Mouse (Mus musculus): ENCODE measurements around the gene Ppp4c. TPM values are rescaled to one million over a fixed set of nuclear protein-coding genes. Genes with fewer than 3 reads are reported as not detected.

The Ppp4c gene
- polyA plus RNA-seq, 1 experiment from 2014 or later = 146 TPM

DNA sequence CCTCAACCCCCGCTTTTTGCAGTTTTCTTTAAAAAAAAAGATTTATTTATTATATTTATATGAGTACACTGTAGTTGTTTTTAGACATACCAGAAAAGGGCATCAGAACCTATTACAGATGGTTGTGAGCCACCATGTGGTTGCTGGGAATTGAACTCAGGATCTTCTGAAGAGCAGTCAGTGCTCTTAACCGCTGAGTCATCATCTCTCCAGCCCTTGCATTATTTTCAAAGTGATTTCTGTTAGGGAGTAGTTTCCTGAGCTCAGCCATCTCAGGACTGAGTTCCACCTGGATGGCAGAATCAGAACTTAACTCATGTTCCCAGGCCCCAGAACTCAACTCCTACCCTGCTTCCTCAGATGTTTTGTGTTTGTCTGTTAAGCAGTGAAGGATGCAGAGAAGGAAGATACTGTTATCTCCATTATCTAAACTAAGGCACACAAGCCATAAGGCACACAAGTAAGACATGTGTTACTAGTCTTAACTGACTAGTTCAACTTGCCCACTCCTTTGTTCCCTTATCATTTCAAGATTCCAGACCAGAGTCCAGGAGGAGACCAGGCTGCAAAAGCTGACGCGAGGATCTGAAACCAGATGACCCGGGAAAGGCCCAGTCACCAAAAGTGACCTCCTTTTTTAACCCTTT, 17.6 kb upstream of the Ppp4c start:
- no peaks in the 10 kb centered on the region for H3K9me3 ChIP-seq (ENCODE audit: control insufficient read depth, low read length)
- peak overlapping the region; percentile 86 for H3K4me2 ChIP-seq (ENCODE audit: low read length)
- no peaks in the 10 kb centered on the region for H3K27me3 ChIP-seq (ENCODE audit: control insufficient read depth, insufficient read depth, low read length)
- no peak for ATAC-seq (ENCODE audit: insufficient number of reproducible peaks, insufficient read depth, low FRiP score, low read depth)
- peak overlapping the region; percentile 88; a peak in 3 of 4 replicates for H3K27ac ChIP-seq (replicated peaks in 1 of 2; ENCODE audit: control insufficient read depth in 1 of 2, insufficient read depth in 1 of 2, low read depth in 2 of 2, low read length in 2 of 2)
- H3K36me3 ChIP-seq (ENCODE audit: control insufficient read depth, insufficient read depth, low read length) = peaks cover 8% of the 10 kb centered on the region; the same call in 1 of the 2 replicates
- H3K9ac ChIP-seq (ENCODE audit: low read length) = peak overlapping the region; percentile 78
- H3K4me1 ChIP-seq (ENCODE audit: control insufficient read depth in 2 of 2, insufficient read depth in 2 of 2, low read length in 2 of 2) = peaks cover 4 to 17% of the 10 kb centered on the region in 2 experiments; a peak in 3 of 4 replicates
- H3K4me3 ChIP-seq (ENCODE audit: control insufficient read depth in 1 of 2, insufficient read depth in 1 of 2, low read depth in 1 of 2, low read length in 2 of 2) = no peak overlapping the region
- 43% methylated on average over 5 of the region's 5 CpGs for WGBS

DNA sequence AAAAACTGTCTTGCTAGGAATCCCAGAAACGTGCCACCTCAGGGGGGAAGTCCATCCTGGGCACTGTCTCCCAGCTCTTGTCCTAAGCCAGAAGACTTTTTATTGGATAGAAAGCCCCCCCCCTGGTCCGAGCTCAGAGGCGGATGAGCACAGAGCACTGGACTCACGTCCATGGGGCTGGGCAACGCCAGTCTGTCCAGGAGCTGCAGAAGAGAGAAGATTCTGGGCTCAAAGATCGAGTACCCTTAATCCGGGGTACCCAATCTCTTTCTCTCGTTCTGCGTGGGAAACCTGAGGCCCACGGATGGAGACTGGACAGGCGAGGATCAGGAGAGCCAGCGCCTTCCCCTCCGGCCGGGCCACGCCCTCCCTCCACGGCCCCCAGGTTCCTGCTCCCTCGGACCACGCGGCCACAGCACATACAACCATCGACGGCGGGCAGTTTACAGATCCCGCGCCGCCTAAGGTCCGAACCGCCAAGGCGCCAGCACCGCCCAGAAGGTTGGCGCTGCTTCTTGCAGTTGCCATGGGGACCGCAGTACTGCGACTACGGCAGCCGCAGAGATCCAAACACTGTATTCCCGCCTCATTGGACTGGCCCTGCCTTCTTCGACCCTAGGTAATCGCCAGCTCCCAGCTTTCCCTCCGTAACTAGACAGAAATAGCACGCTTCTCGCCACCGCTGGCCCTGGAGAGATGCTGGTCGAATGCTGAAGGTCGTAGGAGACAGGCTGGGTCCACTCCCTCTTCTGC, 16.6 kb upstream of the Ppp4c start:
- Histone ChIP-seq H3K4me1 (ENCODE audit: control insufficient read depth in 2 of 2, insufficient read depth in 2 of 2, low read length in 2 of 2) (peaks cover 4 to 17% of the 10 kb centered on the region in 2 experiments; a peak in 3 of 4 replicates), H3K27ac (replicated peaks in 1 of 2; ENCODE audit: control insufficient read depth in 1 of 2, insufficient read depth in 1 of 2, low read depth in 2 of 2, low read length in 2 of 2) (peak overlapping the region; percentile 88), H3K9ac (ENCODE audit: low read length) (peak overlapping the region; percentile 78), H3K27me3 (ENCODE audit: control insufficient read depth, insufficient read depth, low read length) (no peaks in the 10 kb centered on the region), H3K4me2 (ENCODE audit: low read length) (peak overlapping the region; percentile 86), H3K9me3 (ENCODE audit: control insufficient read depth, low read length) (no peaks in the 10 kb centered on the region), H3K4me3 (ENCODE audit: control insufficient read depth in 1 of 2, insufficient read depth in 1 of 2, low read depth in 1 of 2, low read length in 2 of 2) (peak overlapping the region; percentile 52 to 56), H3K36me3 (ENCODE audit: control insufficient read depth, insufficient read depth, low read length) (peaks cover 12% of the 10 kb centered on the region)
- WGBS = under 1% methylated on average over 43 of the region's 43 CpGs
- peak; percentile 84 for ATAC-seq (ENCODE audit: insufficient number of reproducible peaks, insufficient read depth, low FRiP score, low read depth)

DNA sequence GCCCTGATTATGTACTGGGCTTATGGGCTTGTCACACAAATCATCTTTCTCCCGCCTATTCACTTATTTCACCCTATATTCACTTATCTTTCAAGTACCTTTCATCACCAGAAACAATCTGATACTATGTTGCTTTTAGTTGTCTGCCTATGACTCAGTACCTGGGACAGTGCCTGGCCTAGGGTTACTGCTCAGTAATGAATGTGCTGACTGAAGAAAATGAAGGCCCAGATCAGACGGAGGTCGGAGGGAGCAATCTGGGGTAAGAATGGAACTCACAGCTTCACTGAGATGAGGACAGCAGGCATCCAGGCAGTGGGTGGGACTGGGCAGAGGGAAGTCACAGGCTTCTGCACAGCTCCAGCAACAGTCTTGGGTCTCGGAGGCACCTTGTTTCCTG, 15.1 kb upstream of the Ppp4c start:
- Histone ChIP-seq H3K9ac (ENCODE audit: low read length) (peak overlapping the region; percentile 78; the same call in 1 of the 2 replicates), H3K4me3 (ENCODE audit: control insufficient read depth in 1 of 2, insufficient read depth in 1 of 2, low read depth in 1 of 2, low read length in 2 of 2) (no peak overlapping the region), H3K36me3 (ENCODE audit: control insufficient read depth, insufficient read depth, low read length) (peaks cover 24% of the 10 kb centered on the region), H3K4me2 (ENCODE audit: low read length) (peak overlapping the region; percentile 86), H3K9me3 (ENCODE audit: control insufficient read depth, low read length) (no peaks in the 10 kb centered on the region), H3K4me1 (ENCODE audit: control insufficient read depth in 2 of 2, insufficient read depth in 2 of 2, low read length in 2 of 2) (peaks cover 4 to 17% of the 10 kb centered on the region in 2 experiments; a peak in 3 of 4 replicates), H3K27ac (replicated peaks in 1 of 2; ENCODE audit: control insufficient read depth in 1 of 2, insufficient read depth in 1 of 2, low read depth in 2 of 2, low read length in 2 of 2) (0 out of 4 replicates have a peak overlapping the region, but pooled peaks of 1 of the 2 experiments have one; percentile 11), H3K27me3 (ENCODE audit: control insufficient read depth, insufficient read depth, low read length) (no peaks in the 10 kb centered on the region)
- ATAC-seq (ENCODE audit: insufficient number of reproducible peaks, insufficient read depth, low FRiP score, low read depth) = no peak
- 50% methylated on average over 4 of the region's 4 CpGs for WGBS

DNA sequence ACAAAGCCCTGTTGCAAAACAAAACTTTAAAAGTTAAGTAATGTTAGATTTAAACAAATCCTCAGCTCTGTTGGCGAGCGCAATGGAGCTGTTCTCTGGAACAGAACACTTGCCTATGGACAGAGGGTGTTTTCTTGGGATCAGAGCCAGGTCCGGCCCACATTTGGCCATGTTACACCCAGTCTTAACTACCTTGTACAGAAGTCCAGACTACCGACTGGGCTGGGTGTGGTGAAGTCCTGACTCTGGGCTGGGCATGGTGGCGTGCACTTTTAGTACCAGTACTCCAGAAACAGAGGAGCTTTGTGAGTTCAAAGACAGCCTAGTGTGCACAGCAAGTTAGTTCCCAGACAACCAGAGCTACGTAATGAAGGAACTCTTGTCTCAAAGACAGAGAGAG, 14.7 kb upstream of the Ppp4c start:
- Histone ChIP-seq H3K27ac (replicated peaks in 1 of 2; ENCODE audit: control insufficient read depth in 1 of 2, insufficient read depth in 1 of 2, low read depth in 2 of 2, low read length in 2 of 2) (no peak overlapping the region), H3K4me2 (ENCODE audit: low read length) (no peak overlapping the region)
- ATAC-seq (ENCODE audit: insufficient number of reproducible peaks, insufficient read depth, low FRiP score, low read depth) = no peak

DNA sequence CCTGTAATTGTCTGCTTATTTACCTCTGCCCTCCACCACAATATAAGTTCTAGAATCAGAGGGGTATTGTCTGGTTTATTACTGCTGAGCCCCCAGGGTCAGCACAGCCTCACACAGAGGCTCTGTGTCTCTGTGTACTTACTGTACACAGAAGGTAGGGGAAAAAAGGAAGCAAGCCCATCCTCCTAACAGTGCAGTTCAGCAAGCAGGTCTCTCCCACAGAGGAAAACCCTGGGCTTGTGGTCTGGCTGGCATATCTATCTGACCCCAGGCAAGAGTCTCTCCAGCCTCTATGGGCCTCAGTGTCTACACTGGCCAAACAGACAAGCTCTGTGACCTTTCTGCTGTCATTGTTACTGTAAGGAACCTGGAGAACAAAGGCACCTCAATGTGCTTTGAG, 11.5 kb upstream of the Ppp4c start:
- no peak overlapping the region for H3K9ac ChIP-seq (ENCODE audit: low read length)
- H3K9me3 ChIP-seq (ENCODE audit: control insufficient read depth, low read length) = no peaks in the 10 kb centered on the region
- no peaks in the 10 kb centered on the region for H3K27me3 ChIP-seq (ENCODE audit: control insufficient read depth, insufficient read depth, low read length)
- no peak overlapping the region for H3K27ac ChIP-seq (replicated peaks in 1 of 2; ENCODE audit: control insufficient read depth in 1 of 2, insufficient read depth in 1 of 2, low read depth in 2 of 2, low read length in 2 of 2)
- no peak overlapping the region for H3K4me3 ChIP-seq (ENCODE audit: control insufficient read depth in 1 of 2, insufficient read depth in 1 of 2, low read depth in 1 of 2, low read length in 2 of 2)
- H3K36me3 ChIP-seq (ENCODE audit: control insufficient read depth, insufficient read depth, low read length) = peaks cover 25% of the 10 kb centered on the region
- H3K4me1 ChIP-seq (ENCODE audit: control insufficient read depth in 2 of 2, insufficient read depth in 2 of 2, low read length in 2 of 2) = peaks cover 12 to 26% of the 10 kb centered on the region in 2 experiments
- H3K4me2 ChIP-seq (ENCODE audit: low read length) = no peak overlapping the region
- no peak for ATAC-seq (ENCODE audit: insufficient number of reproducible peaks, insufficient read depth, low FRiP score, low read depth)

More for the DNA sequence above, 14.7 kb upstream of the Ppp4c start:
- Histone ChIP-seq H3K27me3 (ENCODE audit: control insufficient read depth, insufficient read depth, low read length) (no peaks in the 10 kb centered on the region), H3K4me1 (ENCODE audit: control insufficient read depth in 2 of 2, insufficient read depth in 2 of 2, low read length in 2 of 2) (peaks cover 4 to 17% of the 10 kb centered on the region in 2 experiments; a peak in 3 of 4 replicates), H3K4me3 (ENCODE audit: control insufficient read depth in 1 of 2, insufficient read depth in 1 of 2, low read depth in 1 of 2, low read length in 2 of 2) (no peak overlapping the region), H3K9me3 (ENCODE audit: control insufficient read depth, low read length) (no peaks in the 10 kb centered on the region), H3K36me3 (ENCODE audit: control insufficient read depth, insufficient read depth, low read length) (peaks cover 25% of the 10 kb centered on the region), H3K9ac (ENCODE audit: low read length) (no peak overlapping the region)
- WGBS = 64% methylated on average over 6 of the region's 6 CpGs

DNA sequence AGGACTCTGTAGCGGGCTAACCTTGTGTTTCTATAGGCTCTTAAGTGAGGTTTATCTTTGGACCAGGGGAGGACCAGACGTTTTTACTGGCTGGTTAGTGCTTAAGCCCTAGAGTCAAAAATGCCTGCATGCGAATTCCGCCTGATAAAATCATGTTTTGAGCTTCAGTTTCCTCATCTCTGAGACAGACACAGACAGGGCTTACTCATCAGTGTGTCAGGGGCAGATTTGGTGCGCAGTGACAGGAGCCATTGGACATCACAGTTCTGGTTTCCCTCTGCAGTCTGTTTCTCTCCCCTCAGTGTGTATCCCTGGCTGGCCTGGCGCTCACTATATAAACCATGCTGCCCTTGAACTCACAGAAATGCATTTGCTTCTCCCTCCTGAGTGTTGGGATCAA, 10.9 kb upstream of the Ppp4c start:
- WGBS = 87% methylated on average over 6 of the region's 6 CpGs
- ATAC-seq (ENCODE audit: insufficient number of reproducible peaks, insufficient read depth, low FRiP score, low read depth) = no peak

DNA sequence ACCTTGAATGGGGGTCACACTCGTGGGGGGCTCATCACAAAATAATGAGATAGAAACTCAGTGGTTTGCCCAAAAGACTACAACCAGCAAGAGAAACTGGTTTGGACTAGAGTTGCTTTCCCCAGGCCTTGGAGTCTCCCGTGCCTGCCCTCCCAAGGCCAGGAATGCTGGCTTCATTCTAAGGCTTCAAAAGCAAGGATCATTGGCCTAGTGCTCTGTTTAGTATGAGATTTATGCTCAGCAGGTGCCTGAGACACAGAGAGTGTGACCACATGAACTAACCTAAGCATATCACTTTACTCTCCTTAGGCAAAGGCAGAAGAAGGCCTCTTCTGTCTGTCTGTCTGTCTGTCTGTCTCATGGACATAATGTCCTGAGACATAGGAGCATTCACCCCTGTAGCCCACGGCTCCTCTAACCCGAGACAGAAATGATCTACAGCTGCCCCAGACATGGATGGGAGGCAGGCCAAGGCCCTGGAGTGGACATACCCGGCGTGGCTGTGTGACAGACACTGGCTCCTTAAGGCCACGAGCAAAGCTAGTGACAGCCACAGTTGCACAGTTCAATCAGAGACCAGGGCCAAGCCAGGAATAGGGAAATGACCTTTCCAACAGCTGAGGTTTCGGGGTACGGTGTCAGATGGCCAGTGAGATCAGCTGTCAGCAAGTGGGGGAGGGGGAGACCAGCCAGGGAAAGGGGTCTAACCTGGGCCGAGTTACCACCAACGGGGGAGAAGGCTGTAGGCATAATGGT, 10.0 kb upstream of the Ppp4c start:
- Histone ChIP-seq H3K27ac (replicated peaks in 1 of 2; ENCODE audit: control insufficient read depth in 1 of 2, insufficient read depth in 1 of 2, low read depth in 2 of 2, low read length in 2 of 2) (no peak overlapping the region), H3K4me1 (ENCODE audit: control insufficient read depth in 2 of 2, insufficient read depth in 2 of 2, low read length in 2 of 2) (peaks cover 12 to 14% of the 10 kb centered on the region in 2 experiments), H3K4me2 (ENCODE audit: low read length) (no peak overlapping the region), H3K4me3 (ENCODE audit: control insufficient read depth in 1 of 2, insufficient read depth in 1 of 2, low read depth in 1 of 2, low read length in 2 of 2) (no peak overlapping the region), H3K36me3 (ENCODE audit: control insufficient read depth, insufficient read depth, low read length) (peaks cover 29% of the 10 kb centered on the region), H3K27me3 (ENCODE audit: control insufficient read depth, insufficient read depth, low read length) (no peaks in the 10 kb centered on the region), H3K9me3 (ENCODE audit: control insufficient read depth, low read length) (no peaks in the 10 kb centered on the region), H3K9ac (ENCODE audit: low read length) (no peak overlapping the region)
- ATAC-seq (ENCODE audit: insufficient number of reproducible peaks, insufficient read depth, low FRiP score, low read depth) = no peak
- WGBS = 77% methylated on average over 11 of the region's 11 CpGs

More for the DNA sequence above, 10.9 kb upstream of the Ppp4c start:
- Histone ChIP-seq H3K4me2 (ENCODE audit: low read length) (no peak overlapping the region), H3K27ac (replicated peaks in 1 of 2; ENCODE audit: control insufficient read depth in 1 of 2, insufficient read depth in 1 of 2, low read depth in 2 of 2, low read length in 2 of 2) (no peak overlapping the region), H3K9me3 (ENCODE audit: control insufficient read depth, low read length) (no peaks in the 10 kb centered on the region), H3K4me1 (ENCODE audit: control insufficient read depth in 2 of 2, insufficient read depth in 2 of 2, low read length in 2 of 2) (peaks cover 12 to 21% of the 10 kb centered on the region in 2 experiments), H3K4me3 (ENCODE audit: control insufficient read depth in 1 of 2, insufficient read depth in 1 of 2, low read depth in 1 of 2, low read length in 2 of 2) (no peak overlapping the region), H3K36me3 (ENCODE audit: control insufficient read depth, insufficient read depth, low read length) (peaks cover 25% of the 10 kb centered on the region), H3K27me3 (ENCODE audit: control insufficient read depth, insufficient read depth, low read length) (no peaks in the 10 kb centered on the region), H3K9ac (ENCODE audit: low read length) (no peak overlapping the region)
